Mouse (Mus musculus): ENCODE measurements around the gene Atp2a1. TPM values are rescaled to one million over a fixed set of nuclear protein-coding genes. Genes with fewer than 3 reads are reported as not detected.
"Not testable (repeated sequence)": the region's sequence is repeated elsewhere in the genome, so short reads cannot be mapped to it uniquely, and the experiment has no call there.

Atp2a1 gene
- under 1 TPM; 0.18 to 0.38 TPM for polyA plus RNA-seq (2017; shearing (Covaris generic))

DNA sequence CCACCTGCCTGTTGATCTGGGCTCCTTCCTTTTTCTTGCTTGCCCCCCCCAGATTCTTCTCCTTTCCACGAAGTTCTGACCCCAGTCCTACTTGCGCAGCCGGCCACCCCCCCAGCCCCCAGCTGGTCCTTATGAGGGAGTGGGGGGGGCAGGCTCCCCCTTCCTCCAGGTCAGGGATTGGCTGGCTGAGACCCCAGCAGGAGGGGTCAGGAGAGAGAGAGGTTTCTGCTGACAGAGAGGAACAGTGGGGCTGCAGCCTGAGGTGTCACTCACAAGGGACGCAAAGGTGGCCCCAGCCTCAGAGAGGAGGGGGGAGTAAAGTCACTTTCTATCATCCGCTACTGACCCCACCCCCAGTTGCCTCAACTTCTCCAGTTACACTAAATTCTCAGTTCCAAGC is at the start of gene Atp2a1:
Gene Atp2a1, minus strand, starts transcription at position 105 of the 400 bp plus-strand sequence.
- ATAC-seq, result no peak

DNA sequence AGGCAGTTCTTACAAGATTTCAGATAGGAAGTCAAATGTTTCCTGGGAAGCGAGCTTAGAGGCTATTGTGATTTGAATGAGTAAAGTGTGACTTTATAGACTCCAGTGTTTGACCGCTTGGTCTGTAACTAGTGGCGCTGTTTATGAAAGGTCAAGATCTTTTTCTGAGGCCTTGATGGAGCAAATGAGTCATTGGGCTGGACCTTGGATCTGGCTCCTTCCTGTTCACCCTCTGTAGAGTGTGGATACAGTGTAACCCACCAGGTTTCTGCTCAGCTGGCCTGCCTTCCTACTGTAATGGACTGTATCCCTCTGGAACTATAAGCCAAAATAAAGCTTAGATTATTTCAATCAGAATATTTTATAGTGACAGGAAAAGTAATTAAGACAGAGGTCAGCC is 48.4 kb upstream of the Atp2a1 start:
- ATAC-seq, result no peak

DNA sequence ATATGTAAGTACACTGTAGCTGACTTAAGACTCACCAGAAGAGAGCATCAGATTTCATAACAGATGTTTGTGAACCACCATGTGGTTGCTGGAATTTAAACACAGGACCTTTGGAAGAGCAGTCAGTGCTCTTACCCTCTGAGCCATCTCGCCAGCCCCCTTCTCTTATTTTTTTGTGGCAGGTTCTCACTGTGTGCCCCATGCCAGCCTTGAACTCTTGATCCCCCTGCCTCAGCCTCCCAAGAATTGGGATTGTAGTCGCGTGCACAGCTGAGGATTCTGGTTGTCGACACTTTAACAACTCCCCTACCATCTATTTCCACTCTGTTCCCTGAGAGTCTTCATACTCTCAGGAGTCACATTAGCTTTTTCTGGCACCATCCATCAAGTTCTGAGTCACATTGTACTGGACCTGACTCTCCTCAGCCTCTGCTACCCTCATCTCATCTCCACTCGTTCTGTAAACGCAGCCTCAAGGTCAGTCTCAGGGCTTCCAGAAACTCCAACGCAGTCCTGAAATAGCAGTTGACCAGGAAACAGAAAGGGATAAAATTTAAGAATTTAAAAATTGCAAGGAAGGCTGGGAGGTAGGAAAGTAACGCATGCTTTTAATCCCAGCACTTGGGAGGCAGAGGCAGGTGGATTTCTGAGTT is 44.3 kb upstream of the Atp2a1 start:
- ATAC-seq, result no peak

DNA sequence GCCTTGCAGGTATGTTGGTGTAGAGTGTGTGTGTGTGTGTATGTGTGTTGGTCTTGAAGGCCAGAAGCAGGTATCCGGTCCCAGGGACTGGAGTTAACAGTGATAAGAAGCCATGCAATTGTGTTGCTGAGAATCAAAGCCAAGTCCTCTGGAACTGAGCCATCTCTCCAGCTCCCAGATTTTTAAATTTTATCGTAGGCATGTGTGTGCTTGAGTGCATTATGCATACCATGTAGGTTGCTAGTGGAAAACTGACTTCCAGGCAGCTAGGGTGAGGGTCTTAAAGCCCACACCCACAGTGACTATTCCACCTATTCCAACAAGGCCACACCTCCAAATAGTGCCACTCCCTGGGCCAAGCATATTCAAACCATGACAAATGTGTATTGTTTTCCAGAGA is 42.0 kb upstream of the Atp2a1 start:
- no peak for ATAC-seq

DNA sequence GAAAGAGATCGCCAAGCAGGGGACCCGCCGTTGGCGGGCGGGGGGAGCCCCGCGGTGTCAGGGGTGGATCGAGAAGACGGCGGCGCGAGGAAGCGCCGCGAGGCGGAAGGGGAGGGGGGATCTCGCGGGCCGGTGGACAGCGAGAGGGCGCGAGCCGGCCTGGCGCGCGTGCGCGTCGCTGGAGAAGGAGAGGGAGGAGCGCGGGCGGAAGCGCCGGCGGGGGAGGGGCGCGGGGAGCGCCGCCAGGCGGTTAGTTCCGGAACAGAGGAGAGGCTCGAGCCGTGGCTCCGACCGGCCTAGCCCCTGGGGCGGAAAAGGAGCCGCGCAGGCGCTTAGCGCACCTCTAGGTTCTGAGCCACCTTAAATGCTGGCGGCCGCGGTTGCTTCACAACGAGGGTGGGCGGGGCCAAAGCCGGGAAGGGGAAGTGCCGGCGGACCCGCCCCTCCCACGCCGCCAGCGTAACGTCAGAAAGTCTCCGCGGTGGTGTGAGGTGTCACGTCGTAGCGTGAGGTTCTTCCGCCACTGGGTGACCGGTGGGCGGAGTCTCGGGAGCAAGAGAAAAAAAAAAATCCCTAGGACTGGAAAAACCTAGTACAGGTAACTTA is 40.5 kb upstream of the Atp2a1 start, which contains the start of gene Atxn2l:
Gene Atxn2l, minus strand, starts transcription at position 165 of the 606 bp plus-strand sequence.
- ATAC-seq, result peak; percentile 90

DNA sequence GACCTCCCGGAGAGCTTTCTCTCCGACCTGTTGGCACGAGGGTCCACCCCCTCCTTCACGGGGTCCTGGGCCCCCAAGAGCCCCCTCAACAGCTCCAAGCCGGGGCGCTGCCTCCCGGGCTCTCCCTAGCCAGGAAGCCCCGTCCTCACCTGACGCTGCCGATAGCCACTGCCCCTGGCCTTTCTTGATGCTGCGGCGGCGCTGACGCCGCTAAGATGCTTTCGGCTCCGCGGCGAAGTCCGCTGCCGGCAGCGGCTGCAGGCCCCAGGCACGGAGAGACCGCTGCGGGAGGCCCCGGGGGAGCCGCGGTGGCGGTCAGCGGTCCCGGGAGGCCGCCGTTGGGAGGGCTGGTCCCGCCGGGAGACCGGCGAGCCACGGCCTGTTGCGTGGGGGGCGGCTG is 39.8 kb upstream of the Atp2a1 start:
- ATAC-seq, result no peak

DNA sequence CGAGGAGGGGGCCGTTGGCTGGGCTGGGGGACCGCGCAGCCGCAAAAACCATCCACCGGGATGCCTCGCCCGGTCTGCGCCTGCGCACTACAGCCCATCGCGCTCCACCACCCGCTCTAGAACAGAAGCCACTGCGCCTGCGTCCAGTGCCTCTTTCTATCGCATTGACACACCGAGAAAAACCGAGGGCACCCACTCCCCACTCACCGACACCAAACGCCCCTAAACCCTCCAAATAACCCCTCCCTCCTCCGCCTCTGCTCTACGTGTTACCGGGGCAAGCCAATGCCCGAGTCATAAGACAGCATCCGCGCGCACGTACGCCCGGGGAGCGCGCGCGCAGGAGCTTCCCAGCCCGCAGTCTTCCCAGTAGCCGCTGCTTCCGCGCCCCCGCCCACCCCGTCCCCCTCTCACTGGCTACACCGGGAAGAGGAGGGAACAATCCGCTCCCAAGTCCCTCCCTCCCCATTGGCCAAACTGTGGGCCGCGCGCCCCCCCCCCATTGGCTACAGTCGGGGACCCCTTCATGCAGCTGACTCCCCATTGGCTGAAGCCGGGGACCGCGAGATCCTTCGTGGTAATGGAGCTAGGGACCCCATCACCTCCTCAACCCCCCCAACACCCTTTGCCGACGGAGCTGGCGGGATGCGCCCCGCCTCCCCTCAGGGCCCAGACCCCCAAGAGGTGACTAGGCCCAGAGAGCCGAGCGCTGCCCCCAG is 39.3 kb upstream of the Atp2a1 start:
- ATAC-seq, result peak; percentile 22

DNA sequence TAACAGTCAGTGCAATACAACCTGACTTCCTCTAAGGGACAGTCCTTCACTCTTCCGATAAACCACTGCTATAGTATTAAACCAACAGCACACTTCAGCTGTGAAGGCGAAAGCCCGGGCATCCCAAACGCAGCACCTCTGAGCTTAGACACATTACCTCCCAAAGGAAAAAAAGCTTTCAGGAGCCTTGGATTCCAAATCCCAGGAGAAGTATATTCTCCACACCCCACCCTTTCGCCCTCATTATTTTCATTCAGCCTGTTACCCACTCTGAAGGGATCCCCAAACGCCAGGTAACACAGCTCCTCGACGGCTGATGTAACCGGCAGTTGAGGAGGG is 38.7 kb upstream of the Atp2a1 start:
- ATAC-seq, result no peak

DNA sequence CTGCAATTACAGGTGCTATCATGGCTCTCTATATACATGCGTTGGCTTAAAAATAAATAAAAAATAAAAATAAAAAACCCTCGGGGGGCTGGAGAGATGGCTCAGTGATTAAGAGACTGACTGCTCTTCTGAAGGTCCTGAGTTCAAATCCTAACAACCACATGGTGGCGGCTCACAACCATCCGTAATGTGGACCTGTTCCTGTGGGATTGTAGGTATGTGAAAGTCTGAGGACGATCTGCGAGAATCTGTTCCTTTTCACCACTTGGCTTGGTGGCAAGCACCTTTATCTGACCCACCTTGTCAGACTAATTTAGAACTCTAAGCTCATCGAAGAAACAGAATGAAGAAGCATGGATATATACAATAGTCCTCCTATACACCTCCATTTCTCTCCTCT is 36.5 kb upstream of the Atp2a1 start:
- ATAC-seq, result no peak

DNA sequence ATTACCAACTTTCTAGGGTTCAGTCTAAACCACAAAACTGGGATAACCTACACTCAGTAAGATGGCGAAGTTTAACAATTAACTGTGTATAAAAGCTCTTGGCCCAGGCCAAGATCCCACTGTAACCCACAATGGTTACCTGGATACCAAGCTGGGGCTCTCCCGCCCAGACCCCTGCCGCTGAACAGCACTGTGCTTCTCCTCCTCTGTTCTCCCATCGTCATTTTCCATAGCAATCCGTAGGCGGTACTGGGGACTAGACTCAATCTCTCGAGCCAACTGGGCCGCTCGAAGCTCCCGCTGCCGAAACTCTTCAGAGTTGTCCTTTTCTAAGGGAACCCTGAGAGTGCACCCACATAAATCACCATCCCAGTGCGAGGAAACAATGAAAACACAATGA is 35.1 kb upstream of the Atp2a1 start:
- no peak for ATAC-seq

DNA sequence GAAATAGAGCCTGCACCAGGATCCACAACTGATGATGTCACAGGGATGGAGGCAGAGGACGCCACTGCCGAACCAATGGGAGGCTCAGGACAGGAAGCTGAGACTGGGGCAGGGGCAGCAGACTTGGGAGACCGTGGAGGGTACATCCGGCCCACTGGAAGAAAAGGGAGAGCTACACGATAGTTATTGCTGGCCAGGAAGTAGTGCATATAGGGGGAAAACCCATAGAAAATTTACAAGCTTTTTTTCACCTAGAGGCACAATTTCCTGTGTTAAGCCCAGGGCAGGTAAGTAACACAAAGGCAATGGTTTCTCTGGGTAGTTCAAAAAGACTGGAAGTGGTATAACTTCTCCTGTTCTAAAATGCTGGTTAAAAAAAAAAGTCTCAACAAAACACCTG is 33.6 kb upstream of the Atp2a1 start:
- peak; percentile 88 for ATAC-seq

DNA sequence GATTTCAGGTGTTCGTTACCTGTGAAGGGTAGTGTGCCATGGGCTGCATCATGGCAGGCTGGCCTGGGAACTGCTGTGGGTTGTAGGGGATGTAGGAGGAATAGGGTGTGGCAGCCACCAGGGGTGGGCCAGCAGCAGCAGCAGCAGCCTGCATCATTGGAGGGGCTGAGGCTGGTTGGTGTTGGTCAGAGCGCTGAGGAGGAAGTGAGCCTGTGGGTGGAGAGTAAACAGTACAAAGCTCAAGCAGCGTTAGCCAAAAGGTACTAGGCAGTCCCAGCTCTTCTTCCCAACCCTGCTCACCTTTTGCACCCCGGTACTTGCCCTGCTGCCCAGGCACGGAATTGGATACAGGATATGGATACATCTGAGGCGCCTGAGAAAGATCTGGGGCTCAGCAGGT is 31.2 kb upstream of the Atp2a1 start:
- no peak for ATAC-seq

DNA sequence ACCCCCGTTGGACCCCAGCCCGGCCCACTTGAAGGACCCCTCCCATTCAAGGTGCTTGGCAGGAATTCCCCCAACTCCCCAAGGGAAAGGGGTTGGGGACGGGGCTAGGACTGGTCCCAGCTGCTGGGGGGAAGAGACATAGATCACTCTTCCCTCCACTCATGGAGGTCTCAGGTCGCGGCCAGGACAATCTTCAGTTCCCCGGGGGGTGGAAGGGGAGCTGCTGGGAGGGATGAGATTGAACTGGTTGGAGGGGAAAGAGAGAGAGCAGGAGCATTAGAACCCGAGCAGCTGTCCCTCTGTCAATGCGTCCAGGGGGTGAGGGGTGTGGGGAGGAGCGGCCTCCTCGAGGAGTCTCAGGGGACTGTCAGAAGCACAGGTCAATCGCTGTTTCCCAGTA is 29.1 kb upstream of the Atp2a1 start:
- no peak for ATAC-seq

DNA sequence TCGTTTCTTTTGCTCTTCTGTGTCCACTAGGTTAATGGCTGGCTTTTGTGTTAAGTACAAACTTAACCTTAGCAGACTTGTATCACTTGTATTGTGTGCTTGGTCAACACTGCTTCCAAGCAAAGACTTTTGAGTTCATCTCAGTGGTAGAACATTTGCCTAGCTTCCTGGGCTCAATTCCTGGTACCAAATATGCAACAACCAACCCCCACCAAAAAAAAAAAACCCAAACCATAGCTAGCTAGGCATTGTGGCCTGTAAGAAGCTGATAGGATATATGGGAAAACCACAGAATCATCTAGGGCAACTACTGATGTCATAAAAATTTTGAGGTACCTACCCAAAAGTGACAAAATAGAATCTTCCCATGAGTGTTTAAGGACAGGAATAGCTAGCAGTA is 28.1 kb upstream of the Atp2a1 start:
- ATAC-seq, result no peak

DNA sequence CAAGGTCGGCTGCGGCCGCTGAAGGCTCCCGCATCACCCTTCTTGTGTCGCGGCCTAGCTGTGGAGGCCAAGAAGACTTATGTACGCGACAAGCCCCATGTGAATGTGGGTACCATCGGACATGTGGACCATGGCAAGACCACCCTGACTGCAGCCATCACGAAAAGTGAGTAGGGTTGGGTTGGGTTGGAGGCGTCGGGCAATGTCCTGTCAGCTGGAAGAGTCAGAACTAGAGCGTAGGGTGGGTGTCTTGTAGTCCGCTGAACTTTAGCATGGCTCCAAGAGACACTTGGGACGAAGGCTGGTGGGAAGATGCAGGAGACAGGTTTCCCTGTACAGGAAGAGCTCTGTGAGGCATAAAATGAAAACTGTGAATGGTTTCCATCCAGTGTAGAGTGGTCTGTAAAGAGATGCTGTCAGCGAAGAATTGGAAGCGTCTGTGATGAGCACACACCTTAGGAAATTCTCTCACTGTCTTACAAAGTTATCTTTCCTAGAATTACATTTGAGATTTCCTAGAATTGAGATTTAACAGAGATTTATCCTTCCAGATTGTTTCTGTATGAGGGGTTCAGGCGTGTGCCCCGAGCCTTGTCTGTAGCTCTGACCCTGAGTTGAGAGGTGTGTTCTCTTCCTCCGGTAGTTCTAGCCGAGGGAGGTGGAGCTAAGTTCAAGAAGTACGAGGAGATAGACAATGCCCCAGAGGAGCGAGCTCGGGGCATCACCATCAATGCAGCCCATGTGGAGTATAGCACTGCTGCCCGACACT is 24.9 kb upstream of the Atp2a1 start:
- not testable (repeated sequence) for ATAC-seq

DNA sequence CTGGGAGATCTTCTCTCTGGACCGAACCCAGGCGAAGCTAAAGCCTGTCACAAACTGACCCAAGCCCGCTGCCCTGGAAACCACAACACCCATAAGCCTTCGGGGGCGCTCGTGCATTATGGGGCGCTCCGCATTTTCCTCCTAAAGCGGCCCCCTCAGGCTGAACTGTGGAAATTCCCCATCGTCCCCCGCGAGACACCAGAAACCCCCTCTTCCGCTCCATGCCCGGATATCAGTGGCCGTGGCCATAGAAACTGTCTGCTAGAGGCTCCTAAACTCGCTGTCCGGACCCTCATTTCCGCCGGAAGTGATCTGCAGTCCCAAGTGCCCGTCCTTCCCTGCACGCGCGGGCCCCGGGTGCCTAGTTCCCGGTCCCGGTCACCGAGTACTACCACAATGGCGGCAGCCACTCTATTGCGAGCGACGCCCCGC is 24.2 kb upstream of the Atp2a1 start, which contains the start of gene Tufm:
Gene Tufm, plus strand, starts transcription at position 310 of the 432 bp plus-strand sequence.
- peak; percentile 92 for ATAC-seq

DNA sequence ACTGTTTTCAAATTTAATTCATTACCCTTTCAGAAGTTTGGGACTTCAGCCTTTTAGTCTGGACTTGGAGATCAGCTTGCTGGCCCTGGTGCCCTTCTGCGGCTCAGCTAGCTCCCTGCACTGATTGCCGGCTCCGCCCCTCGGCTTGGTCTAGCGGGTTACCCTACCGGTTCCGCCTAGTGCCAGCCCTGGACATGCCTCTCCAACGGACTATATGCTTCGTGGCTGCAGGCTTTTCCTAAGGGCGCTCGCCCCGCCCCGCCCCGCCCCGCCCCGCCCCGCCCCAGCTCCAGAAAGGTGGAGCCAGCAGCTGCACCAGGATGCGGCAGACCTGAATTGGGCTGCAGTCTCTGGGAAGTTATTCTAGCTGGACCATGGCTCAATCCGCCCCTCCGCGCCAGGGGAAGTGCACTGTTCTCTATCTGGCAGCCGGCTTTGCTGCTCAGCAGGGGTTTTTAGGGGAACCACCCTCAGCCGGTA is 19.5 kb upstream of the Atp2a1 start:
- no peak for ATAC-seq

DNA sequence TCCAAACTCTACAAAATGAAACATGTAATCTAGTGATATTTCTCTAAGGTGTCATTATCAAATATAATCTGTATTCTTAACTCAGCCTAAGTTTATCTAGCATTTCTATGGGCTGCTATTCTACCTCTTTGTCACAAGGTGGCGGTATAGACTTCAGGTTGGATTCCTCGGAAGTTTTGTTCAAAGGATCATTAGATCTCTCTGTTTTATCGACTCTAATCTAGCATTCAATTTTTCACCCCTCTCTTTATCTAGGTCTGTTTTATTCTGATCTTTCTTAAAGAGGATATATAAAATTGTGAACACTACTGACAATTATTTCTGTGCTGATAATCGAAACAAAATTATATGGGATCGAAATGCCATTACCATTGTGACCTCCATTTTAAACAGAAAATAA is 18.8 kb upstream of the Atp2a1 start:
- ATAC-seq, result peak; percentile 57

DNA sequence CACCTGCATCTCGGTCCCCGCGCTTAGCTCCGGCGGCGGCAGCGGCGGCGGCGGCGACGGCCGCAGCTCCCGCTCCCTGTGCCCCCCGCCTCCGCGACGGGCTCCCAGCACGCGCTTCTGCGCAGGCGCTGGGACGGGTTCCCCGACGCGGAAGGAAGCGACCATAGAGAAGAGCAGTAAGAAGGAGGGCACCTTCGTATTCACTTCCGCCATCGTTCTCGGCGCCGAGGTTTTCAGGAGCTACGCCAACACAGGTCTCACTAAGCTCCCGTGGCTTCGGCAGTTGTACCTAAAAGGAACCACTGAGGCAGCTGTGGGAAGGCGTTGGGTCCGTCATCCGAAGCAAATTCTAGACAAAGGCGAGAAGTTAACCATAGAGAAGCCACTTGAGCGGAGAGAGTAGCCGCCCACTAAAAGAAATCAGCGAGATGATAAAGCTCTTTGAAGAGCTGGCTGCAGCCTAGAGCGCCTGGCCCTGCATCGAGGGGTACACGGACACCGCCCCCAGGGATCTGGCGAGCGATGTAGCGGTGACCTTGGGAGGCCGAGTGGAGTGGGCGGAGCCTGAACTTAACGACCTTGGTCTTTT is 12.2 kb upstream of the Atp2a1 start, which contains the start of gene Sh2b1:
Gene Sh2b1, minus strand, starts transcription at position 432 of the 589 bp plus-strand sequence.
- ATAC-seq, result peak; percentile 73

DNA sequence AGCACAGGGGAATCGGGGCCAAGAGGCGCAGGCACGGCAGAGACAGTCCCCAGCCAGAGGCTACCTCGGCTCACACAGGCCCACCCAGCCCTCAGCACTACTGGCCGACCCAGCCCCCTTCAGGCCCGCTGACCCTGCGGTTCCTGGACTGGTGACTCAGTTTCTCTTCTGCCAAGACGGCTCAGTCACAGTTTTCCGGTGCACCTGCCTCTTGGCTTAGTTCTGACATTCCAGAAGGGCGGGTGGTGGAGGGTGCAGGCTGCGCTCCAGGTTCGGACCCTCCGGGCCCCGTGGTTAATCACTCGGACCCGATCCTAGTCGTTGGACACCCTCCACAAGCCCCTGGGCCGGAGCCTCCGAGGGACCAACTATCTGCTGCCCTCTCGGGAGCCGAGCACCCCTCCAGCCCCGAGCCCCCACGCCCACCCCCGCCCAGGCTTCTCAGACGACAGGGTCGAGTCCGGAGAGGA is 11.6 kb upstream of the Atp2a1 start:
- ATAC-seq, result no peak

DNA sequence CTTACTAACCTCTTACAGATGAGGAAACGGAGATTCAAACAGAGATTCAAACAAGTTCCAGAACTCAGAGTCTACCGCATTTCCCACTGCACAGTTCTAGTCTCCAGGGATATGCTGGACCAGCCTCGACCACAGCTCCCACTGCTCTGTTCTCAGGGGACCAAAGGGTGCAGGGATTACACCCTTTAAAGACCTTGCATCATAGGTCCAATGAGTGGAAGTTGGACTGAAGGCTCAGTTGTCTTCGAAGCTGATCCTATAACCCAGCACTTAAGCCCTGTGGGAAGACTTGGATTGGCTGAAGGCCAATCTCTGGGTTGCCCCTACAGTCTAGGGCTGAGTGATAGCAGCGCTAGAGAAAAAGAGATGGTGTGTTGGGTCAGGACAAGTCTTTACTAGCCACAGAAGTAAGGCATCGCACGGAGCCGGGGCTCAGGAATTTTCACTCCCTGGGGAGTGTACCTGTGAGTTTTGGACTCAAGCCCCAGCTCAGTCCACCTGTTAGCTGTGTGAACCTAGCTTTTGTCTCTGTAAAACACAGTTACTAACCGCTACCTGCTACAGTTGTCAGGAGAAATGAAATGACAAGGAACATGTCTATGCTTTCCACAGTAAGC is 10.7 kb upstream of the Atp2a1 start:
- no peak for ATAC-seq

DNA sequence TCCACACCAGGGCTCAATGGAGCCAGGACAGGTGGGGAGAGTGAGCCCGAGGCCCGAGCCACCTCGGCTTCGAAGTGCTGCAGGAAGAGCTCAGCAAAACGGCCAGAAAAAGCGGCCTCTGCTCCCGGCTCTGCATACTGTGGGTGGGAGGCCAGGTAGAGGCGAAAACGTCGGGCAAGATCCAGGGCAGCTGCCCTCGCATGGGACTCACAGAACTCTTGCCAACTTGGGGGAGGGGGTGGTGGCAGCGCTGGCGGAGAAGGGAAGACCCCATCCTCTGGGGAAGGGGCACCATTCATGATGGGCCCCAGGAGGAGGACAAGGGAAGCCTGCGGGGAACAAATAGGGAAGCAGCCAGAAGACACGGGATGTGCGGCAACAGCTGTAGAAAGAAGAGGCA is 9.8 kb upstream of the Atp2a1 start:
- no peak for ATAC-seq

Measured in CD4-positive, CD25-positive, alpha-beta regulatory T cell, adult 4 months (primary cell).